Comparison of ENCODE assay signal across 36 mouse cellular contexts in genomic region chr10:67561185-67561584, GRCm38 (mm10). TPM values are rescaled to one million over a fixed set of nuclear protein-coding genes. Genes with fewer than 3 reads are reported as not detected.
"Had no signal": no experiment of that assay in that cellular context is flagged by ENCODE, and none has a peak within 500 bp of the region (broad histone marks: within the 10 kb centered on the region; RNA-seq: fewer than 3 reads in every experiment).

No protein-coding gene starts in this region.

- ATAC-seq: hindbrain, embryonic 16.5 days; hindbrain, postnatal 0 days; inflammation-experienced regulatory T-cells, adult 6 months; intestine, embryonic 15.5 days; intestine, embryonic 16.5 days; intestine, postnatal 0 days had no signal

- DNase-seq: heart, postnatal 10 days; heart, postnatal 14 days; heart, postnatal 36 days; heart, postnatal 4 days; kidney, adult 11 months; kidney, adult 18-20 months; kidney, adult 2 months; kidney, adult 8-10 months; kidney, adult 9 months; kidney, postnatal 10 days; kidney, postnatal 14 days; kidney, postnatal 25 days; kidney, postnatal 36 days; kidney, postnatal 4 days; layer of hippocampus, adult 9-11 months; layer of hippocampus, postnatal 36 days had no signal

- H3K27me3 ChIP-seq: heart, embryonic 12.5 days; heart, embryonic 15.5 days; intestine, embryonic 15.5 days; kidney, embryonic 15.5 days had no signal

- H3K27ac ChIP-seq: heart, embryonic 13.5 days; heart, embryonic 15.5 days; hindbrain, embryonic 10.5 days; hindbrain, embryonic 12.5 days; hindbrain, embryonic 13.5 days; hindbrain, embryonic 14.5 days; hindbrain, embryonic 15.5 days; hindbrain, postnatal 0 days; intestine, embryonic 15.5 days; kidney, embryonic 15.5 days; kidney, postnatal 0 days; layer of hippocampus, adult 2 months; left cerebral cortex, adult 2 months had no signal

- H3K9ac ChIP-seq: heart, embryonic 12.5 days; heart, embryonic 13.5 days; heart, embryonic 15.5 days; hindbrain, embryonic 12.5 days; hindbrain, embryonic 13.5 days; hindbrain, embryonic 14.5 days; hindbrain, embryonic 15.5 days; intestine, embryonic 15.5 days; kidney, embryonic 15.5 days had no signal

- H3K36me3 ChIP-seq: heart, embryonic 12.5 days; heart, embryonic 13.5 days; heart, embryonic 15.5 days; hindbrain, embryonic 10.5 days; hindbrain, embryonic 12.5 days; hindbrain, embryonic 13.5 days; hindbrain, embryonic 15.5 days; intestine, embryonic 15.5 days; kidney, embryonic 15.5 days had no signal

- H3K9me3 ChIP-seq: heart, embryonic 15.5 days; hindbrain, embryonic 15.5 days; intestine, embryonic 15.5 days; kidney, embryonic 15.5 days had no signal

- H3K4me2 ChIP-seq: heart, embryonic 11.5 days; heart, embryonic 12.5 days; heart, embryonic 13.5 days; heart, embryonic 15.5 days; hindbrain, embryonic 12.5 days; hindbrain, embryonic 13.5 days; hindbrain, embryonic 14.5 days; hindbrain, embryonic 15.5 days; intestine, embryonic 15.5 days; kidney, embryonic 15.5 days had no signal

- H3K4me1 ChIP-seq: heart, embryonic 12.5 days; heart, embryonic 13.5 days; heart, embryonic 15.5 days; intestine, embryonic 15.5 days; kidney, embryonic 15.5 days had no signal

- H3K4me3 ChIP-seq: heart, embryonic 12.5 days; heart, embryonic 13.5 days; heart, embryonic 15.5 days; hindbrain, embryonic 10.5 days; hindbrain, embryonic 12.5 days; hindbrain, embryonic 13.5 days; hindbrain, embryonic 15.5 days; intestine, embryonic 15.5 days; kidney, embryonic 15.5 days; layer of hippocampus, adult 2 months; left cerebral cortex, adult 2 months had no signal

RNA-seq across cellular contexts. Expression of gene Egr2, which starts 25.9 kb away (rescaled TPM):
- polyA plus RNA-seq: intestine, embryonic 14.5 days had no signal
